Mouse (Mus musculus) right cerebral cortex, postnatal 36 days (tissue): ENCODE measurements around the gene Usp1.
"Not testable (repeated sequence)": the region's sequence is repeated elsewhere in the genome, so short reads cannot be mapped to it uniquely, and the experiment has no call there.

ENCODE experiments used
- DNase-seq, 2 experiments: peaks; one replicate each; pipeline ENCODE4 v3.0.0; 2022; ENCODE audit warnings: low spot score in 2 of 2, mixed read lengths in 1 of 2

Usp1 gene

DNA sequence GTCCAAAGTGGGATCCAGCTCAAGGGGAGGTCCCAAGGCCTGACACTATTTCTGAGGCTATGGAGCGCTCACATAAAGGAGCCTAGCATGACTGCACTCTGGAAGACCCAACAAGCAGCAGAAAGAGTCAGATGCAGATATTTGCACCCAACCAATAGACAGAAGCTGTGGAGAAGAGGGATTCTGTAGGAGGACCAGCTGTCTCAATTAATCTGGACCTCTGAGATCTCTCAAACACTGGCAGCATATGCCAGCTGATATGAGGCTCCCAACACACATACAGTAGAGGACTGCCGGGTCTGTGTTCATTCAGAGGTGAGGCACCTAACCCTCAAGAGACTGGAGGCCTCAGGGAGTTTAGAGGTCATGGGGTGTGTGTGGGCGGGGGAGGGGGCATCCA, 56.4 kb downstream of the Usp1 start:
- not testable (repeated sequence) for DNase-seq

DNA sequence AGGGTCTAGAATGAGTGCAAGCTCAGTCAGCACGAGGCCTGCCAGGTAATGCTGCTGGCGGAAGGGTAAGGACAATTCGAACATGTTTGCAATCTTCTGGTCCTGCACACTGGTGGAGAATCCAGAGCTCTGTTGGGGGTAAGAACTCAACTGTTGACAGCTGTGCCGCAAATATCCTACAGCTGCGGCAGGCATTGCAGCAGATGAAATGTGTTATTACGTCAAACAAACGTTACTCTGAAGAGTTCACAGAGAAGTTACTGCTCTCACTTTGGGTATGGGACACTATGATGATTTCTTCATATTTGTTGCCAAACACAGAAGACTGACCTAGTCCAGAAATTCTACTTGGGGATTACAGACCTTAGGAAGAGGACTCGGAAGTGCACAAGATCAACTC, 61.1 kb downstream of the Usp1 start:
- no peak for DNase-seq
